Mouse (Mus musculus): ENCODE results near the gene Tob2. TPM values are rescaled to one million over a fixed set of nuclear protein-coding genes. Genes with fewer than 3 reads are reported as not detected.

Gene Tob2
- total RNA-seq (2021), result 10 to 100 TPM; 34.5 to 44.1 TPM
- long read RNA-seq, experiment 1, full-length matches to known transcripts, result 6 of 24 reads
- long read RNA-seq, experiment 1, partial matches to known transcripts, result 0 of 24 reads
- long read RNA-seq, experiment 1, other reads (novel, unspliced or antisense), result 18 of 24 reads
- long read RNA-seq, experiment 2, full-length matches to known transcripts, result 27 of 34 reads
- long read RNA-seq, experiment 2, partial matches to known transcripts, result 0 of 34 reads
- long read RNA-seq, experiment 2, other reads (novel, unspliced or antisense), result 7 of 34 reads

- peak in 1 of 2 experiments; percentile 59 for DNase-seq (ENCODE audit: low spot score in 2 of 2)
Observed at GRCm38 (mm10) chr15:81858517-81859329, at the start of gene Tob2. Gene Tob2 (minus strand): TSS chr15:81858796.

GRCm38 (mm10) chr15:81907953-81908352, 49.4 kb upstream of the Tob2 start:
- no peak for DNase-seq (ENCODE audit: low spot score in 2 of 2)

GRCm38 (mm10) chr15:81904939-81905338, 46.3 kb upstream of the Tob2 start:
- DNase-seq (ENCODE audit: low spot score in 2 of 2), result peak; percentile 47 to 68

GRCm38 (mm10) chr15:81898751-81899150, 40.2 kb upstream of the Tob2 start:
- no peak for DNase-seq (ENCODE audit: low spot score in 2 of 2)

GRCm38 (mm10) chr15:81897607-81898285, 39.1 kb upstream of the Tob2 start:
- no peak for DNase-seq (ENCODE audit: low spot score in 2 of 2)

GRCm38 (mm10) chr15:81896407-81896806, 37.8 kb upstream of the Tob2 start:
- no peak for DNase-seq (ENCODE audit: low spot score in 2 of 2)

- no peak for DNase-seq (ENCODE audit: low spot score in 2 of 2)
Observed at GRCm38 (mm10) chr15:81894002-81894401, 35.4 kb upstream of the Tob2 start.

- DNase-seq (ENCODE audit: low spot score in 2 of 2), result no peak
Observed at GRCm38 (mm10) chr15:81891822-81892580, 33.4 kb upstream of the Tob2 start.

- DNase-seq (ENCODE audit: low spot score in 2 of 2), result no peak
Observed at GRCm38 (mm10) chr15:81891140-81891802, 32.7 kb upstream of the Tob2 start.

GRCm38 (mm10) chr15:81889175-81889574, 30.6 kb upstream of the Tob2 start:
- no peak for DNase-seq (ENCODE audit: low spot score in 2 of 2)

- DNase-seq (ENCODE audit: low spot score in 2 of 2), result no peak
Observed at GRCm38 (mm10) chr15:81886795-81887550, 28.4 kb upstream of the Tob2 start.

- no peak for DNase-seq (ENCODE audit: low spot score in 2 of 2)
Observed at GRCm38 (mm10) chr15:81885418-81885934, 26.9 kb upstream of the Tob2 start.

- DNase-seq (ENCODE audit: low spot score in 2 of 2), result no peak
Observed at GRCm38 (mm10) chr15:81882348-81882747, 23.8 kb upstream of the Tob2 start.

- no peak for DNase-seq (ENCODE audit: low spot score in 2 of 2)
Observed at GRCm38 (mm10) chr15:81879531-81880401, 21.2 kb upstream of the Tob2 start.

- DNase-seq (ENCODE audit: low spot score in 2 of 2), result peak; percentile 98 to 99
Observed at GRCm38 (mm10) chr15:81872262-81873136, 13.9 kb upstream of the Tob2 start, which contains the start of gene Aco2. Gene Aco2 (plus strand): TSS chr15:81872309.

GRCm38 (mm10) chr15:81871604-81872261, 13.1 kb upstream of the Tob2 start, which contains the start of gene Phf5a:
Gene Phf5a (minus strand): TSS chr15:81871911.
- DNase-seq (ENCODE audit: low spot score in 2 of 2), result peak; percentile 54 to 87

- no peak for DNase-seq (ENCODE audit: low spot score in 2 of 2)
Observed at GRCm38 (mm10) chr15:81869985-81870384, 11.4 kb upstream of the Tob2 start.
